Mouse (Mus musculus): ENCODE data around the gene Klhl3.

The Klhl3 gene

GRCm38 (mm10) chr13:58031755-58032154 lies 81.6 kb downstream of the Klhl3 start:
- in situ Hi-C loops (cut with MboI; ENCODE audit: low sequenced_read_pairs), result no loop called here

GRCm38 (mm10) chr13:58027115-58027514 lies 86.3 kb downstream of the Klhl3 start:
- in situ Hi-C loops (cut with MboI; ENCODE audit: low sequenced_read_pairs), result no loop called here

GRCm38 (mm10) chr13:58025701-58026414 lies 87.5 kb downstream of the Klhl3 start:
- in situ Hi-C loops (cut with MboI; ENCODE audit: low sequenced_read_pairs), result no loop called here

- in situ Hi-C loops (cut with MboI; ENCODE audit: low sequenced_read_pairs), result no loop called here
Observed at GRCm38 (mm10) chr13:58023726-58024453, 89.5 kb downstream of the Klhl3 start.

GRCm38 (mm10) chr13:58023001-58023560 lies 90.3 kb downstream of the Klhl3 start:
- in situ Hi-C loops (cut with MboI; ENCODE audit: low sequenced_read_pairs), result no loop called here

GRCm38 (mm10) chr13:58020428-58020827 lies 93.0 kb downstream of the Klhl3 start:
- in situ Hi-C loops (cut with MboI; ENCODE audit: low sequenced_read_pairs), result no loop called here

- in situ Hi-C loops (cut with MboI; ENCODE audit: low sequenced_read_pairs), result no loop called here
Observed at GRCm38 (mm10) chr13:58017298-58017697, 96.1 kb downstream of the Klhl3 start.

GRCm38 (mm10) chr13:58012067-58012925 lies 101.1 kb downstream of the Klhl3 start:
- in situ Hi-C loops (cut with MboI; ENCODE audit: low sequenced_read_pairs), result no loop called here

- in situ Hi-C loops (cut with MboI; ENCODE audit: low sequenced_read_pairs), result no loop called here
Observed at GRCm38 (mm10) chr13:58011526-58011925, 101.9 kb downstream of the Klhl3 start.

- in situ Hi-C loops (cut with MboI; ENCODE audit: low sequenced_read_pairs), result no loop called here
Observed at GRCm38 (mm10) chr13:58010416-58010815, 103.0 kb downstream of the Klhl3 start.

GRCm38 (mm10) chr13:58009275-58009674 lies 104.1 kb downstream of the Klhl3 start:
- in situ Hi-C loops (cut with MboI; ENCODE audit: low sequenced_read_pairs), result no loop called here

- in situ Hi-C loops (cut with MboI; ENCODE audit: low sequenced_read_pairs), result no loop called here
Observed at GRCm38 (mm10) chr13:58008038-58008364, 105.4 kb downstream of the Klhl3 start.

GRCm38 (mm10) chr13:58007256-58008037 lies 105.9 kb downstream of the Klhl3 start:
- in situ Hi-C loops (cut with MboI; ENCODE audit: low sequenced_read_pairs), result no loop called here

GRCm38 (mm10) chr13:58001792-58002191 lies 111.6 kb downstream of the Klhl3 start:
- in situ Hi-C loops (cut with MboI; ENCODE audit: low sequenced_read_pairs), result no loop called here

GRCm38 (mm10) chr13:57996536-57996935 lies 116.9 kb downstream of the Klhl3 start:
- in situ Hi-C loops (cut with MboI; ENCODE audit: low sequenced_read_pairs), result no loop called here

- in situ Hi-C loops (cut with MboI; ENCODE audit: low sequenced_read_pairs), result no loop called here
Observed at GRCm38 (mm10) chr13:57995864-57996263, 117.5 kb downstream of the Klhl3 start.

- in situ Hi-C loops (cut with MboI; ENCODE audit: low sequenced_read_pairs), result no loop called here
Observed at GRCm38 (mm10) chr13:57984637-57985036, 128.8 kb downstream of the Klhl3 start.

- in situ Hi-C loops (cut with MboI; ENCODE audit: low sequenced_read_pairs), result no loop called here
Observed at GRCm38 (mm10) chr13:57984163-57984562, 129.2 kb downstream of the Klhl3 start.

- in situ Hi-C loops (cut with MboI; ENCODE audit: low sequenced_read_pairs), result no loop called here
Observed at GRCm38 (mm10) chr13:57983330-57983729, 130.1 kb downstream of the Klhl3 start.

- in situ Hi-C loops (cut with MboI; ENCODE audit: low sequenced_read_pairs), result no loop called here
Observed at GRCm38 (mm10) chr13:57982904-57983303, 130.5 kb downstream of the Klhl3 start.
